Mouse (Mus musculus) frontal cortex, postnatal 14 days (tissue): ENCODE measurements around the gene Accs.
A peak's percentile ranks its signal among the peaks of the same experiment; 100 is the strongest.

ENCODE experiments used
- DNase-seq, 2 experiments: peaks; one replicate each; pipeline ENCODE4 v3.0.0; 2022; ENCODE audit warnings: low spot score in 2 of 2

The Accs gene

GRCm38 (mm10) chr2:93858845-93859244 is 9.1 kb upstream of the Accs start:
- no peak for DNase-seq

GRCm38 (mm10) chr2:93851303-93851702 is 1.6 kb upstream of the Accs start:
- DNase-seq, result no peak

GRCm38 (mm10) chr2:93850317-93850944 is 688 bp upstream of the Accs start:
- no peak for DNase-seq

- DNase-seq, result no peak
These were observed 8.4 kb downstream of the Accs start for GRCm38 (mm10) chr2:93841349-93841748.

- no peak for DNase-seq
These were observed 9.6 kb downstream of the Accs start for GRCm38 (mm10) chr2:93840109-93840508.

GRCm38 (mm10) chr2:93838931-93839330 is 10.8 kb downstream of the Accs start:
- no peak for DNase-seq

GRCm38 (mm10) chr2:93836232-93836785 is 13.4 kb downstream of the Accs start:
- DNase-seq, result no peak

GRCm38 (mm10) chr2:93835596-93835995 is 14.1 kb downstream of the Accs start:
- DNase-seq, result no peak

GRCm38 (mm10) chr2:93823519-93823918 is 26.2 kb downstream of the Accs start:
- DNase-seq, result peak in 1 of 2 experiments; percentile 43

GRCm38 (mm10) chr2:93822045-93822749 is 27.5 kb downstream of the Accs start, which contains the start of gene Ext2:
Ext2 (minus strand) TSS chr2:93822568.
- peak; percentile 70 to 88 for DNase-seq

- no peak for DNase-seq
These were observed 32.0 kb downstream of the Accs start for GRCm38 (mm10) chr2:93817791-93818190.

GRCm38 (mm10) chr2:93813343-93813742 is 36.4 kb downstream of the Accs start:
- DNase-seq, result no peak

- peak in 1 of 2 experiments; percentile 49 for DNase-seq
These were observed 37.9 kb downstream of the Accs start for GRCm38 (mm10) chr2:93811812-93812211.

- no peak for DNase-seq
These were observed 39.8 kb downstream of the Accs start for GRCm38 (mm10) chr2:93809931-93810330.

GRCm38 (mm10) chr2:93808071-93808470 is 41.7 kb downstream of the Accs start:
- no peak for DNase-seq

GRCm38 (mm10) chr2:93807440-93807839 is 42.3 kb downstream of the Accs start:
- no peak for DNase-seq

- no peak for DNase-seq
These were observed 43.1 kb downstream of the Accs start for GRCm38 (mm10) chr2:93806487-93807201.

GRCm38 (mm10) chr2:93805523-93805922 is 44.2 kb downstream of the Accs start:
- no peak for DNase-seq

- DNase-seq, result no peak
These were observed 44.7 kb downstream of the Accs start for GRCm38 (mm10) chr2:93805066-93805465.

GRCm38 (mm10) chr2:93802947-93803346 is 46.8 kb downstream of the Accs start:
- no peak for DNase-seq

GRCm38 (mm10) chr2:93801097-93801496 is 48.6 kb downstream of the Accs start:
- DNase-seq, result no peak

GRCm38 (mm10) chr2:93797162-93797795 is 52.5 kb downstream of the Accs start:
- DNase-seq, result no peak
